Mouse (Mus musculus): ENCODE results near the gene Rhpn2. TPM values are rescaled to one million over a fixed set of nuclear protein-coding genes. Genes with fewer than 3 reads are reported as not detected.

The Rhpn2 gene
- total RNA-seq, 1 experiment: 12.7 TPM

- Histone ChIP-seq H3K4me1 (ENCODE audit: control insufficient read depth in 2 of 2, insufficient read depth in 2 of 2, low read length in 2 of 2, poor library complexity in 1 of 2) (peaks cover 2 to 3% of the 10 kb centered on the region in 2 experiments; a peak in 1 of 4 replicates), H3K9ac (ENCODE audit: insufficient read depth, low read depth, low read length, poor library complexity, severe bottlenecking) (no peak overlapping the region), H3K36me3 (ENCODE audit: control insufficient read depth, insufficient read depth, low read length, poor library complexity, severe bottlenecking) (peaks cover 14% of the 10 kb centered on the region), H3K4me3 (ENCODE audit: insufficient read depth in 1 of 2, low read depth in 1 of 2, low read length in 2 of 2, poor library complexity in 1 of 2, severe bottlenecking in 1 of 2) (no peak overlapping the region), H3K27ac (ENCODE audit: insufficient read depth, low read depth, low read length, poor library complexity, severe bottlenecking) (no peak overlapping the region), H3K9me3 (ENCODE audit: control insufficient read depth, insufficient read depth, low read depth, low read length) (no peaks in the 10 kb centered on the region)
- no peak for DNase-seq (ENCODE audit: low read depth, low spot score)
- in situ Hi-C loops (cut with MboI; ENCODE audit: low sequenced_read_pairs in 2 of 2, unreplicated experiment in 2 of 2): no loop called here
- TF ChIP-seq CHD2 (IDR thresholded peaks at IDR 0.05; ENCODE audit: low read depth, low read length) (no peak), HCFC1 (IDR thresholded peaks at IDR 0.05; ENCODE audit: borderline replicate concordance, insufficient read depth, low read length) (no peak), ZC3H11A (IDR thresholded peaks at IDR 0.05; ENCODE audit: borderline replicate concordance, low read depth, low read length) (no peak), ZNF384 (IDR thresholded peaks at IDR 0.05; ENCODE audit: low read depth, low read length) (no peak), MAFK (IDR thresholded peaks at IDR 0.05; ENCODE audit: insufficient read depth, low read depth, low read length) (no peak)
Measured at GRCm38 (mm10) chr7:35423071-35423470, 89.1 kb downstream of the Rhpn2 start.

GRCm38 (mm10) chr7:35428146-35428545 is 94.2 kb downstream of the Rhpn2 start:
- Histone ChIP-seq H3K36me3 (ENCODE audit: control insufficient read depth, insufficient read depth, low read length, poor library complexity, severe bottlenecking) (peaks cover 8% of the 10 kb centered on the region), H3K9me3 (ENCODE audit: control insufficient read depth, insufficient read depth, low read depth, low read length) (no peaks in the 10 kb centered on the region), H3K9ac (ENCODE audit: insufficient read depth, low read depth, low read length, poor library complexity, severe bottlenecking) (no peak overlapping the region), H3K4me3 (ENCODE audit: insufficient read depth in 1 of 2, low read depth in 1 of 2, low read length in 2 of 2, poor library complexity in 1 of 2, severe bottlenecking in 1 of 2) (no peak overlapping the region), H3K27ac (ENCODE audit: insufficient read depth, low read depth, low read length, poor library complexity, severe bottlenecking) (no peak overlapping the region), H3K4me1 (ENCODE audit: control insufficient read depth in 2 of 2, insufficient read depth in 2 of 2, low read length in 2 of 2, poor library complexity in 1 of 2) (no peaks in the 10 kb centered on the region)
- in situ Hi-C loops (cut with MboI; ENCODE audit: low sequenced_read_pairs in 2 of 2, unreplicated experiment in 2 of 2): no loop called here
- DNase-seq (ENCODE audit: low read depth, low spot score): no peak
- TF ChIP-seq ZNF384 (IDR thresholded peaks at IDR 0.05; ENCODE audit: low read depth, low read length): no peak
- TF ChIP-seq MAFK (IDR thresholded peaks at IDR 0.05; ENCODE audit: insufficient read depth, low read depth, low read length): no peak
- TF ChIP-seq ZC3H11A (IDR thresholded peaks at IDR 0.05; ENCODE audit: borderline replicate concordance, low read depth, low read length): no peak
- no peak for TF ChIP-seq HCFC1 (IDR thresholded peaks at IDR 0.05; ENCODE audit: borderline replicate concordance, insufficient read depth, low read length)
- no peak for TF ChIP-seq CHD2 (IDR thresholded peaks at IDR 0.05; ENCODE audit: low read depth, low read length)

GRCm38 (mm10) chr7:35435266-35435665 is 101.3 kb downstream of the Rhpn2 start:
- peak; percentile 34 for DNase-seq (ENCODE audit: low read depth, low spot score)
- H3K9ac ChIP-seq (ENCODE audit: insufficient read depth, low read depth, low read length, poor library complexity, severe bottlenecking): no peak overlapping the region
- H3K36me3 ChIP-seq (ENCODE audit: control insufficient read depth, insufficient read depth, low read length, poor library complexity, severe bottlenecking): peaks cover 23% of the 10 kb centered on the region
- H3K9me3 ChIP-seq (ENCODE audit: control insufficient read depth, insufficient read depth, low read depth, low read length): no peaks in the 10 kb centered on the region
- H3K27ac ChIP-seq (ENCODE audit: insufficient read depth, low read depth, low read length, poor library complexity, severe bottlenecking): peak overlapping the region; percentile 17; the same call in 1 of the 2 replicates
- peaks cover 0 to 5% of the 10 kb centered on the region in 2 experiments; a peak in 1 of 4 replicates for H3K4me1 ChIP-seq (ENCODE audit: control insufficient read depth in 2 of 2, insufficient read depth in 2 of 2, low read length in 2 of 2, poor library complexity in 1 of 2)
- in situ Hi-C loops (cut with MboI; ENCODE audit: low sequenced_read_pairs in 2 of 2, unreplicated experiment in 2 of 2): no loop called here
- no peak for TF ChIP-seq MAFK (IDR thresholded peaks at IDR 0.05; ENCODE audit: insufficient read depth, low read depth, low read length)
- no peak for TF ChIP-seq CHD2 (IDR thresholded peaks at IDR 0.05; ENCODE audit: low read depth, low read length)
- no peak for TF ChIP-seq ZC3H11A (IDR thresholded peaks at IDR 0.05; ENCODE audit: borderline replicate concordance, low read depth, low read length)
- no peak for TF ChIP-seq ZNF384 (IDR thresholded peaks at IDR 0.05; ENCODE audit: low read depth, low read length)
- no peak for TF ChIP-seq HCFC1 (IDR thresholded peaks at IDR 0.05; ENCODE audit: borderline replicate concordance, insufficient read depth, low read length)
- peak overlapping the region in 1 of 2 experiments; percentile 24; a peak in 1 of 4 replicates for H3K4me3 ChIP-seq (ENCODE audit: insufficient read depth in 1 of 2, low read depth in 1 of 2, low read length in 2 of 2, poor library complexity in 1 of 2, severe bottlenecking in 1 of 2)

Other genes starting within 250 kb of the Rhpn2 start
- 2.0 and 2.5 TPM in 2 replicates for gene Cebpa, start 214.9 kb upstream of the Rhpn2 start, total RNA-seq (2012; rRNA removed)
- 0.26 TPM in 1 of 2 replicates, not detected in the other for gene Slc7a10, start 147.8 kb upstream of the Rhpn2 start, total RNA-seq (2012; rRNA removed)
- gene Lrp3, start 118.7 kb upstream of the Rhpn2 start, total RNA-seq (2012; rRNA removed): 3.1 and 3.7 TPM in 2 replicates
- gene Gpatch1, start 15.7 kb upstream of the Rhpn2 start, total RNA-seq (2012; rRNA removed): 10.6 and 11.0 TPM in 2 replicates
- 7.0 and 7.1 TPM in 2 replicates for gene Faap24, start 62.7 kb downstream of the Rhpn2 start, total RNA-seq (2012; rRNA removed)
- 15.3 and 22.5 TPM in 2 replicates for gene Cep89, start 62.9 kb downstream of the Rhpn2 start, total RNA-seq (2012; rRNA removed)
- 0.62 and 1.2 TPM in 2 replicates for gene Slc7a9, start 114.6 kb downstream of the Rhpn2 start, total RNA-seq (2012; rRNA removed)
- 35.4 and 35.9 TPM in 2 replicates for gene Tdrd12, start 203.6 kb downstream of the Rhpn2 start, total RNA-seq (2012; rRNA removed)
- 15.8 and 30.0 TPM in 2 replicates for gene Nudt19, start 222.1 kb downstream of the Rhpn2 start, total RNA-seq (2012; rRNA removed)

Data from ES-E14 (cell line).